Mouse (Mus musculus) hindbrain, postnatal 0 days (tissue): ENCODE results near the gene Zfp92. TPM values are rescaled to one million over a fixed set of nuclear protein-coding genes. Genes with fewer than 3 reads are reported as not detected.
"Not testable (repeated sequence)": the region's sequence is repeated elsewhere in the genome, so short reads cannot be mapped to it uniquely, and the experiment has no call there.

ENCODE experiments used
- ATAC-seq: fragments of 200-750 bp; cut with Nextera tagmentation; 2 replicates; pipeline ENCODE4 v1.8.0; 2017; ENCODE audit warnings: mild to moderate bottlenecking, moderate TSS enrichment, moderate library complexity
- DNase-seq: peaks from one replicate; pipeline ENCODE4 v3.0.0-alpha.2; 2015; ENCODE audit warnings: low spot score
- H3K27ac ChIP-seq: fragments of 300-500 bp; sonication (generic); 2 replicates; pipeline ENCODE4 v1.5.1; 2014; ENCODE audit warnings: mild to moderate bottlenecking
- H3K27me3 ChIP-seq: fragments of 300-500 bp; sonication (generic); 2 replicates; pipeline ENCODE4 v1.6.1; 2014; ENCODE audit warnings: low read length, mixed read lengths; ENCODE audit not compliant: insufficient read depth
- H3K36me3 ChIP-seq: fragments of 300-500 bp; sonication (generic); 2 replicates; pipeline ENCODE4 v1.6.1; 2014; ENCODE audit warnings: low read length, mixed read lengths; ENCODE audit not compliant: insufficient read depth
- H3K4me1 ChIP-seq: fragments of 300-500 bp; sonication (generic); 2 replicates; pipeline ENCODE4 v1.6.1; 2014; ENCODE audit warnings: antibody characterized with exemption, low read length, mixed read lengths; ENCODE audit not compliant: insufficient read depth
- H3K4me2 ChIP-seq: fragments of 300-500 bp; sonication (generic); 2 replicates; pipeline ENCODE4 v1.6.1; 2014; ENCODE audit warnings: low read depth, mild to moderate bottlenecking, low read length, moderate library complexity, mixed read lengths
- H3K4me3 ChIP-seq: fragments of 300-500 bp; sonication (generic); 2 replicates; pipeline ENCODE4 v1.5.1; 2014; ENCODE audit warnings: low read length
- H3K9ac ChIP-seq: fragments of 300-500 bp; sonication (generic); replicated peaks from 2 replicates; pipeline ENCODE4 v1.6.1; 2014; ENCODE audit warnings: mild to moderate bottlenecking, low read length, moderate library complexity, mixed read lengths
- H3K9me3 ChIP-seq: fragments of 300-500 bp; sonication (generic); 2 replicates; pipeline ENCODE4 v1.6.1; 2016; ENCODE audit warnings: low read length, mixed read lengths
- CTCF ChIP-seq: IDR thresholded peaks from 2 replicates; pipeline ENCODE4 v1.5.1; 2016; ENCODE audit warnings: antibody characterized with exemption, control low read depth, low read depth
- WGBS: fragments of 180-500 bp; shearing (Covaris S2); extraction: QIAGEN DNeasy Blood & Tissue Kit; methylation state at CpG from one replicate; pipeline ENCODE4 v1.1.7; 2014; 5-methylcytosine and 5-hydroxymethylcytosine counted together
- polyA plus RNA-seq: library from polyadenylated mRNA; unstranded; fragments of >200 nt; fragmentation: Nextera tagmentation; extraction: Ambion mirVana; gene quantifications from 2 replicates; pipeline ENCODE4 v1.2.1, GENCODE M21; 2015
- total RNA-seq: library from RNA; depleted of rRNA; stranded (reverse); fragments of >200 nt; gene quantifications from 2 replicates; pipeline ENCODE4 v1.2.3, GENCODE M21; 2014; rRNA removed

The Zfp92 gene
- total RNA-seq (4.5 TPM in 2 replicates), polyA plus RNA-seq (1.0 and 1.2 TPM in 2 replicates)

DNA sequence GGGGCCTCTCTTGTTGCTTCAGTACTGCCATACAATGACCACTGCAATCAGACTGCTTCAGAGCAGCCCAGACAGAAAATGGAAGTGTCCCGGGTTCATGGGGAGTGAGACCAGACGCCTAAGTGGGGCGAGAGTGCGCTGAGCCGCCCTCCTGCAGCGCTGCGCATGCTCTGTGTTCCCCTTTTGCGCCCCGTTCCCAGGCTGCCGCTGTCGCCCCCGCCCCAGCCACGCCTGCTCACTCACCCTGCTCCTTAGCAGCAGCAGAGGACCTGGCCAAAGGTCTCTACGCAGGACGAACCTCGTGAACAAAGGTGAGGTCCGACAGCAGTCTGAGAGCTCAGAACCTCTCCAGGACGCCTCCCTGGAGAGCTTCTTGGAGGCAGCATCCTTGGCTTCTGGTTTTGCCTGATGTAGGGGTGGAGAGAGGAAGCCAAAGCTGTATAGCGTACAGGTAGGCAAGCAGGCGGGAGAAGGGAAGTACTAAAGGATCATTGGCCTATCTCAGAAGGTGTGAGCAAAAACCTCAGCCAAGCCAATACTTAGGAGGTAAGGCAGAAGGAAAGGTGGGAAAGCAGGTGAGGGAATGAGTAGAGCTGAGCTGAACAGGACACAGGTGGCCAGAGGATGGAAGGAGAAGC is at the start of gene Zfp92:
Gene Zfp92, plus strand, starts transcription at position 217 of the 638 bp plus-strand sequence.
- Histone ChIP-seq H3K4me3 (peak within 1 kb of the TSS; percentile 37), H3K27me3 (no peaks in the 10 kb centered on the region), H3K9ac (peak within 1 kb of the TSS; percentile 40; the same call in 1 of the 2 replicates), H3K4me2 (peak within 1 kb of the TSS; percentile 51), H3K27ac (no peak within 1 kb of the TSS), H3K4me1 (no peaks in the 10 kb centered on the region), H3K9me3 (no peaks in the 10 kb centered on the region), H3K36me3 (no peaks in the 10 kb centered on the region)
- 22% methylated on average over 20 of the region's 20 CpGs for WGBS
- DNase-seq (peak; percentile 10), ATAC-seq (peak; percentile 53; the same call in 1 of the 2 replicates)
- TF ChIP-seq CTCF, result no peak

DNA sequence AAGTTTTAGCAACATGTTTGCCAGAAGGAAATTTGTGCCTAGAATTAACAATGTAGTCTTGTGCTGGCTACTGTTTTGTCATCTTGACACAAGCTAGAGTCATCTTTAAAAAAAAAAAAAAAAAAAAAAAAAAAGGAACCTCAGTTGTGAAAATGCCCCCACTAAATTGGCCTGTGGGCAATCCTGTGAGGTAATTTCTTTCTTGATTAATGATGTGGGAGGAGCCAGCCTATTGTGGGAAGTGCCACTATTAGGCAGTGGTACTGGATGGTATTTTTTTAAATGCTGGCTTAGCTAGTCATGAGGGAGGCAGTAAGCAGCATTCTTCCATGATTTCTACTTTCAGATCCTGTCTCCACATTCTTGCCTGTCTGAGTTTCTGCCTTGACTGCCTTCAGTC is 47.6 kb upstream of the Zfp92 start:
- no peak for ATAC-seq
- no peak for TF ChIP-seq CTCF
- DNase-seq, result no peak
- H3K4me1 ChIP-seq, result no peaks in the 10 kb centered on the region
- H3K4me2 ChIP-seq, result no peak overlapping the region
- no peak overlapping the region for H3K9ac ChIP-seq
- no peak overlapping the region for H3K4me3 ChIP-seq
- no peaks in the 10 kb centered on the region for H3K36me3 ChIP-seq
- no peaks in the 10 kb centered on the region for H3K9me3 ChIP-seq
- H3K27me3 ChIP-seq, result no peaks in the 10 kb centered on the region
- H3K27ac ChIP-seq, result no peak overlapping the region

DNA sequence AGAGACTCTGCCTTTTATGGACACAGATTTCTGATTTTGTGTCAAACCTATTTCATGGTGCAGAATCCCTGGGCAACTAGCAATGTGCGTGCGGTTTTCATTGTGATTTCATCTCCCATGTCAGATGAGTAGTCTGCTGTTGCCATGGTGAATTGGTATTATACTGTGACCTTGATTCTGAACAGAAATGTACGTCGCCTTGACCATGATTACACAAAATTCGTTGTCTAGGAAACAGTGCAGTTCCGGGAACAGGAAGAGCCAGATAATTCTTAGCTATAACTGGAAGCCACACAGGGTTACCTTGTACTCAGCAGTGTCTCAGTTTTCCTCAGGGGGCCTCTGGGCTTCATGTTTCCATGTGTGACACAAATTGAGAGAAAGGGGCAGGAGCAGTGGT is 26.5 kb upstream of the Zfp92 start:
- Histone ChIP-seq H3K9ac (no peak overlapping the region), H3K9me3 (no peaks in the 10 kb centered on the region), H3K4me3 (no peak overlapping the region), H3K27ac (peak overlapping the region; percentile 51), H3K27me3 (no peaks in the 10 kb centered on the region), H3K4me1 (no peaks in the 10 kb centered on the region), H3K4me2 (no peak overlapping the region), H3K36me3 (no peaks in the 10 kb centered on the region)
- TF ChIP-seq CTCF, result no peak
- 50% methylated on average over 6 of the region's 6 CpGs for WGBS
- DNase-seq, result peak; percentile 44
- peak; percentile 80 for ATAC-seq

DNA sequence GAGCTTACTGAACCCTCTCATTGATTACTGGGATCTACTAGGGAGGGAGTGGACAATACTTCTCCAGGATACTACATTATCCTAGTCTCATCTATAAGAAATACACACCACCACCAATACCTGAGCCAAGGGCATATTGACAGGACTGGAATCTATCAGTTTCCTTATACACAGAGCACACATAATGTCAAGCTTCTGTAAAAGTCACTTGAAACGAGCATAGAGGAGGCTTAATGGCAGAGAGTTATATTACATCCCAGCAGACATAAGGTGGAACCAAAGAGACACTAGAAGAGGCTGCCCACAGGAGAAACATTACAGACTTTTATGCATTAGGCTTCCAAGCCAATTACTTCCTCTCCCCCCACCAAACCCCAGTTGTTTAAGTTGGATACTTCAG is 26.0 kb upstream of the Zfp92 start:
- ATAC-seq, result no peak
- no peak overlapping the region for H3K4me3 ChIP-seq
- 37% methylated on average over 1 of the region's 1 CpGs for WGBS
- no peaks in the 10 kb centered on the region for H3K27me3 ChIP-seq
- no peaks in the 10 kb centered on the region for H3K4me1 ChIP-seq
- H3K9me3 ChIP-seq, result no peaks in the 10 kb centered on the region
- no peak overlapping the region for H3K4me2 ChIP-seq
- H3K36me3 ChIP-seq, result no peaks in the 10 kb centered on the region
- TF ChIP-seq CTCF, result no peak
- H3K9ac ChIP-seq, result no peak overlapping the region
- peak overlapping the region; percentile 51; the same call in 1 of the 2 replicates for H3K27ac ChIP-seq
- no peak for DNase-seq

DNA sequence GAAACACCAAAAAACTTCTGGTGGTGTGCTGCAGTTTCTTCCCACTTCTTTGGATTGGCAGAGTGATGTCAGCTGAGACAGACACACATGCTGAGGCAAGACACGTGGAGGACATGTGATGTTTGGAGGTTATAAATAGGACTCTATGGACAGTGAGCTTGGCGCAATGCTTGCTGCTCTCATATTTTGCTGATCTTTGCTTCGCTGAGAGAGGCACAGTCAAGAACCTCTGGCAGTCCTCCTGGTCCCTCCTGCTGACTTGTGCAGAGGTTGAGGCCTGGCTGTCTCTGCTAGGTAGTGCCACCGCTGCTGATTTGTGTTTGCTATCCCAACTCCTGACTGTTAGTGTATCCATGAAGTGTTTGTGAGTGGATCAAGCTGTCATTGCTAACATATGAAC is 19.4 kb upstream of the Zfp92 start:
- DNase-seq (no peak), ATAC-seq (no peak)
- no peaks in the 10 kb centered on the region for H3K36me3 ChIP-seq
- H3K4me3 ChIP-seq, result no peak overlapping the region
- no peak overlapping the region for H3K4me2 ChIP-seq
- no peaks in the 10 kb centered on the region for H3K4me1 ChIP-seq
- H3K27ac ChIP-seq, result no peak overlapping the region
- no peaks in the 10 kb centered on the region for H3K9me3 ChIP-seq
- no peak overlapping the region for H3K9ac ChIP-seq
- no peaks in the 10 kb centered on the region for H3K27me3 ChIP-seq
- 85% methylated on average over 4 of the region's 4 CpGs for WGBS
- TF ChIP-seq CTCF, result no peak

DNA sequence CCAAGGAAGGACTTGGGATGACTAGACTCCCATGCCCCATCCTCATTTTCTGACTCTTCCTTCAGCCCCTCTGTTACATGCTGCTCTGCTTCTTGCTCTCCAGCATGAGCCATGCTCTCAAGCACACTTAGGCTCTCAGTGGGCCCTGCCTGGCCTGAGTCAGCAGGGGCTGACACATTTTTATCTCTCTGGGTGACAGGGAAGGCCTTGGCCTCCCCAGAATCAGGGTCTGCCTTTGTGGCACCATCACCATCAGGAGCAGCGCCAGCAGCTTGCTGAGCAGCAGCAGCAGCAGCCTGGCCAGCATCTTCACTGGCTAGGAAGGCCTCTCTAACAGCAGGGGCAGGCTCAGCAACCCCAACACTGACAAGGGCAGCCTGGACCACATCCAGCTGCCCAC is 14.4 kb upstream of the Zfp92 start:
- Histone ChIP-seq H3K36me3 (no peaks in the 10 kb centered on the region), H3K27me3 (no peaks in the 10 kb centered on the region), H3K27ac (no peak overlapping the region), H3K9me3 (no peaks in the 10 kb centered on the region), H3K9ac (no peak overlapping the region), H3K4me3 (no peak overlapping the region), H3K4me1 (no peaks in the 10 kb centered on the region), H3K4me2 (no peak overlapping the region)
- no peak for DNase-seq
- 79% methylated on average over 1 of the region's 1 CpGs for WGBS
- ATAC-seq, result no peak
- no peak for TF ChIP-seq CTCF

DNA sequence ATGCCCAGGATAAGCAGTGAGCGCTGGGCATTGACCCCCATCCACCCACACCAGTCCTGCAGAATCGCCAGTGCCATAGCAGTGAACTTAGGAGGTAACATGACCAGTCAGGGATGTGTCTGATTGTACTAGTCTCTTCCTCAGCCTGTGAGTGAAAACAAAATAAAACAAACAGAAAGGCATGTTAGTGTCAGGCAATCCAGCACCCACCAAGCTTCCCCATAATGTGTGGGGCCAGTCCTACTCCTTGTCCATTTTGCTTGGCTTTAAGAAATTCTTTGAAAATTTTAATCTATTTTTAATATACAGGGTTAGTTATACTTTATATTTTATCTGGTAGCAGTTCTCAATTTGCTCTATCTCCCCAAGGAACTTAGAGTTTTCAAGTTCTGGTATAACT is 12.3 kb upstream of the Zfp92 start, which contains the start of gene Gm18336:
Gene Gm18336, minus strand, starts transcription at position 101 of the 400 bp plus-strand sequence.
- not testable (repeated sequence) for H3K4me1 ChIP-seq, H3K4me2 ChIP-seq, H3K9ac ChIP-seq, H3K4me3 ChIP-seq, H3K27ac ChIP-seq, ATAC-seq, DNase-seq, H3K9me3 ChIP-seq, H3K27me3 ChIP-seq, H3K36me3 ChIP-seq
- 71% methylated on average over 2 of the region's 2 CpGs for WGBS
